Mouse (Mus musculus) olfactory bulb, adult 2 months (tissue): ENCODE results near the gene Lcn6.

Source experiments
- CTCF ChIP-seq: fragments of 200-500 bp; IDR thresholded peaks from 2 replicates; pipeline ENCODE4 v1.5.1; 2012; ENCODE audit warnings: low read depth, mild to moderate bottlenecking, low read length, moderate library complexity; ENCODE audit not compliant: insufficient read depth
- POLR2A ChIP-seq: fragments of 200-500 bp; IDR thresholded peaks from 2 replicates; pipeline ENCODE4 v1.6.1; 2012; ENCODE audit warnings: mild to moderate bottlenecking, low read depth, low read length, moderate library complexity; ENCODE audit not compliant: insufficient read depth

DNA sequence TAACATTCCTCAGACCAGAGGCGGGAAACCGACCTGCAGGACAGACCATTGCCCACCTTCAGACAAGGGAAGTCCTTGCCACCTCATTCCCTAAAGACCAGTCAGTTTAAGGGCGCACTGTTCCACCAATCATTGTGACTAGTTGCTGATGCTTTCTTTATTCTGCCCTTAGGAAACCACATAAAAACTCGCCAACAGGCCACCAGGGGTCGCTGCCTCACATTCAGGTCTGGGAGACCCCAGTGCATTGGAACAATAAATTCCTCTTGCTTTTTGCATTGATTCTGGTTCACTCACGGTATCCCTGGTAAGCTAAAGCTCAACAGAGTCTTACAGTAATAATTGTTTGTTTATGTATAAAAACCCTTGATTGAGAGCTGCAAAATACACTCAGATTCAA, 36.7 kb upstream of the Lcn6 start:
- TF ChIP-seq CTCF (no peak), POLR2A (no peak)
